Mouse (Mus musculus) CH12.LX (cell line): ENCODE results near the gene Olfr549.

Experiments
- CTCF ChIP-seq, 2 experiments: IDR thresholded peaks in 1 of 2; conservative IDR thresholded peaks in 1 of 2; 2 replicates each; pipeline ENCODE4 v1.5.1; 2011 to 2012; ENCODE audit warnings: low read depth in 2 of 2, low read length in 2 of 2, improper control_type of control experiment in 1 of 2, inconsistent platforms in 1 of 2, mild to moderate bottlenecking in 1 of 2, moderate library complexity in 1 of 2
- GABPA ChIP-seq: IDR thresholded peaks from 2 replicates; pipeline ENCODE4 v1.6.1; 2012; ENCODE audit warnings: low read depth, low read length, improper control_type of control experiment, inconsistent platforms; ENCODE audit not compliant: insufficient replicate concordance
- JUND ChIP-seq: conservative IDR thresholded peaks from 2 replicates; pipeline ENCODE4 v1.6.1; 2011; ENCODE audit warnings: low read depth, low read length, improper control_type of control experiment
- USF1 ChIP-seq: IDR thresholded peaks from 2 replicates; pipeline ENCODE4 v1.6.1; 2014; ENCODE audit warnings: low read depth, mild to moderate bottlenecking, inconsistent platforms, low read length, improper control_type of control experiment
- ZKSCAN1 ChIP-seq: IDR thresholded peaks from 2 replicates; pipeline ENCODE4 v1.6.1; 2012; ENCODE audit warnings: low read depth, inconsistent platforms, low read length, improper control_type of control experiment, borderline replicate concordance
- ZMIZ1 ChIP-seq: IDR thresholded peaks from 2 replicates; pipeline ENCODE4 v1.6.1; 2012; ENCODE audit warnings: low read depth, mild to moderate bottlenecking, inconsistent platforms, low read length, improper control_type of control experiment
- ZNF384 ChIP-seq: IDR thresholded peaks from 2 replicates; pipeline ENCODE4 v1.6.1; 2012; ENCODE audit warnings: low read depth, low read length, improper control_type of control experiment, inconsistent platforms

DNA sequence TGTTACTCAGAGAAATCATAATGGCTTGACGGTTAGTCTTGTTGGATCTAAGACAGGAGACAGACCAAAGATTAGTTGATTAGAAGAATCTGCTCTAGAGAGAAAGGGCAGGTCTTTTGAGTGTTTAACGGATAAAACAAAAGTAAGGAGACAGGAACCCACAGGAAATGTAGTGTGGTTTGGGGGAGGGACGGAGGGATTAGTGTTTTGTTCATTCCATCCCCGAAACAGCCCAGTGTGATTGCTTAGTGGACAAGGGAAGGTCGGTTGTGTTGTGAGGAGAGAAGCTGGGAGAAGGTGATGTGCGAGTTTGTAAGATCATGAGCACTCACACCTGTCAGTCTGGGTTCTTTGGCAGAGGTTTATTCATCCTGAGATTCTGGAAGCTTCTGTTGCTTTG, 26.3 kb downstream of the Olfr549 start:
- TF ChIP-seq USF1 (no peak), CTCF (conservative IDR thresholded peaks at IDR 0.05 in 1 of 2, IDR thresholded peaks at IDR 0.05 in 1 of 2; ENCODE audit: low read depth in 2 of 2, low read length in 2 of 2) (no peak), JUND (no peak), ZNF384 (no peak), ZMIZ1 (no peak), GABPA (no peak), ZKSCAN1 (no peak)
